Mouse (Mus musculus) c-Kit-positive CD71-positive TER-119-negative erythroid progenitor cells, embryonic 14.5 days (primary cell): ENCODE measurements around the gene Tsen34.
"Not testable (repeated sequence)": the region's sequence is repeated elsewhere in the genome, so short reads cannot be mapped to it uniquely, and the experiment has no call there.

Experiments
- DNase-seq: peaks from one replicate; pipeline ENCODE4 v3.0.0-alpha.2; 2013; ENCODE audit warnings: low read depth

Gene Tsen34

GRCm38 (mm10) chr7:3732675-3733074 is 40.0 kb downstream of the Tsen34 start:
- DNase-seq: not testable (repeated sequence)
